ENCODE assay signal across 22 mouse cellular contexts in the genomic region with DNA sequence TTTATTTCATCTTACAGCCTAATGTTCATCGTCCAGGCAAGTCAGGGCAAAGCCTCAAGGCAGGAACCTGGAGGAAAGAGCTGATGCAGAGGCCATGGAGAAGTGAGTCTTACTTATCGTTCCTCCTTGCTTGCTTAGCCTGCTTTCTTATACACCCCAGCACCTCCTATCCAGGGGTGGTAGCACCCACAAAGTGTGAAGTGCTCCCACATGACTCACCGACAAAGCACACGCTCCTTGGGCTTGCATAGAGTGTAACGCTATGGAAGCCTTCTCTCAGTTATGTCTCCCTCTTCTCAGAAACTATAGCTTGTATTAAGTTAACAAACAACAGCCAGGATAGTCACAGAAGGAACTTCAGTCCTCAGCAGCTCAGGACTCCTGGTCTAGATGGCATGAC.
"Had no signal": no experiment of that assay in that cellular context is flagged by ENCODE, and none has a peak within 500 bp of the region (broad histone marks: within the 10 kb centered on the region; RNA-seq: fewer than 3 reads in every experiment).

No protein-coding gene starts in this region.

- DNase-seq: gastrocnemius, adult 2 months; gastrocnemius, postnatal 10 days; gastrocnemius, postnatal 36 days; heart, adult 11 months; heart, adult 2 months; heart, postnatal 10 days; kidney, adult 11 months; kidney, adult 2 months; kidney, adult 9 months; kidney, postnatal 14 days; kidney, postnatal 36 days; left cerebral cortex, postnatal 4 days had no signal

- H3K4me3 ChIP-seq: gastrocnemius, adult 2 months; heart, adult 2 months; heart, embryonic 12.5 days; hindbrain, embryonic 13.5 days; hindbrain, embryonic 15.5 days; kidney, embryonic 15.5 days; limb, embryonic 13.5 days; limb, embryonic 15.5 days; liver, embryonic 12.5 days had no signal

- H3K9me3 ChIP-seq: heart, embryonic 12.5 days; hindbrain, embryonic 13.5 days; hindbrain, embryonic 15.5 days; kidney, embryonic 15.5 days; limb, embryonic 13.5 days; limb, embryonic 15.5 days; liver, embryonic 12.5 days had no signal

- H3K27ac ChIP-seq: gastrocnemius, adult 2 months; heart, adult 2 months; hindbrain, embryonic 13.5 days; hindbrain, embryonic 15.5 days; hindbrain, postnatal 0 days; kidney, embryonic 15.5 days; kidney, postnatal 0 days; limb, embryonic 13.5 days; limb, embryonic 15.5 days; liver, embryonic 12.5 days; liver, embryonic 14.5 days had no signal

- H3K27me3 ChIP-seq: heart, embryonic 12.5 days; hindbrain, embryonic 13.5 days; hindbrain, embryonic 15.5 days; limb, embryonic 13.5 days; limb, embryonic 15.5 days; liver, embryonic 12.5 days had no signal

- H3K4me1 ChIP-seq: heart, embryonic 12.5 days; liver, embryonic 12.5 days had no signal

- H3K36me3 ChIP-seq: heart, embryonic 12.5 days; hindbrain, embryonic 13.5 days; hindbrain, embryonic 15.5 days; kidney, embryonic 15.5 days; limb, embryonic 13.5 days; limb, embryonic 15.5 days; liver, embryonic 12.5 days had no signal
